Mouse (Mus musculus) lung, embryonic 14.5 days (tissue): ENCODE measurements around the gene Arid4a. TPM values are rescaled to one million over a fixed set of nuclear protein-coding genes. Genes with fewer than 3 reads are reported as not detected.
A peak's percentile ranks its signal among the peaks of the same experiment; 100 is the strongest.
"Not testable (repeated sequence)": the region's sequence is repeated elsewhere in the genome, so short reads cannot be mapped to it uniquely, and the experiment has no call there.

Experiments
- ATAC-seq: fragments of 200-750 bp; cut with Nextera tagmentation; 2 replicates; pipeline ENCODE4 v1.8.0; 2017; ENCODE audit warnings: mild to moderate bottlenecking, moderate TSS enrichment, moderate library complexity; ENCODE audit not compliant: insufficient read depth
- DNase-seq: peaks from one replicate; pipeline ENCODE4 v3.0.0-alpha.2; 2015
- H3K27ac ChIP-seq: fragments of 300-500 bp; sonication (generic); 2 replicates; pipeline ENCODE4 v1.5.1; 2014; ENCODE audit warnings: low read depth, mild to moderate bottlenecking, moderate library complexity
- H3K27me3 ChIP-seq: fragments of 300-500 bp; sonication (generic); 2 replicates; pipeline ENCODE4 v1.6.1; 2014; ENCODE audit warnings: low read length, control low read depth; ENCODE audit not compliant: insufficient read depth
- H3K36me3 ChIP-seq: fragments of 300-500 bp; sonication (generic); 2 replicates; pipeline ENCODE4 v1.6.1; 2014; ENCODE audit warnings: control low read depth; ENCODE audit not compliant: insufficient read depth
- H3K4me1 ChIP-seq: fragments of 300-500 bp; sonication (generic); 2 replicates; pipeline ENCODE4 v1.6.1; 2014; ENCODE audit warnings: antibody characterized with exemption, control low read depth; ENCODE audit not compliant: insufficient read depth
- H3K4me2 ChIP-seq: fragments of 300-500 bp; sonication (generic); 2 replicates; pipeline ENCODE4 v1.6.1; 2014; ENCODE audit warnings: mild to moderate bottlenecking
- H3K4me3 ChIP-seq: fragments of 300-500 bp; sonication (generic); 2 replicates; pipeline ENCODE4 v1.5.1; 2014; ENCODE audit warnings: low read depth, low read length
- H3K9ac ChIP-seq: fragments of 300-500 bp; sonication (generic); 2 replicates; pipeline ENCODE4 v1.6.1; 2014
- H3K9me3 ChIP-seq: fragments of 300-500 bp; sonication (generic); 2 replicates; pipeline ENCODE4 v1.6.1; 2016; ENCODE audit warnings: low read depth, low read length, control low read depth
- CTCF ChIP-seq: IDR thresholded peaks from 2 replicates; pipeline ENCODE4 v1.5.1; 2016; ENCODE audit warnings: antibody characterized with exemption, low read depth
- WGBS: fragments of 180-500 bp; shearing (Covaris S2); extraction: QIAGEN DNeasy Blood & Tissue Kit; methylation state at CpG from one replicate; pipeline ENCODE4 v1.1.7; 2014; 5-methylcytosine and 5-hydroxymethylcytosine counted together
- polyA plus RNA-seq: library from polyadenylated mRNA; unstranded; fragments of >200 nt; fragmentation: Nextera tagmentation; extraction: Ambion mirVana; gene quantifications from 2 replicates; pipeline ENCODE4 v1.2.1, GENCODE M21; 2014

The Arid4a gene
- polyA plus RNA-seq, 1 experiment from 2014 or later, result 35.9 TPM

GRCm38 (mm10) chr12:71073113-71073730 is 57.4 kb downstream of the Arid4a start:
- Histone ChIP-seq H3K4me1 (no peaks in the 10 kb centered on the region), H3K4me3 (no peak overlapping the region), H3K27me3 (no peaks in the 10 kb centered on the region), H3K36me3 (peaks cover 81% of the 10 kb centered on the region), H3K27ac (no peak overlapping the region), H3K9me3 (no peaks in the 10 kb centered on the region), H3K4me2 (no peak overlapping the region), H3K9ac (no peak overlapping the region)
- DNase-seq (peak; percentile 74), ATAC-seq (peak; percentile 73)
- peak; percentile 53 for TF ChIP-seq CTCF
- 60% methylated on average over 12 of the region's 12 CpGs for WGBS

- ATAC-seq (no peak), DNase-seq (no peak)
- H3K4me2 ChIP-seq, result no peak overlapping the region
- H3K9me3 ChIP-seq, result no peaks in the 10 kb centered on the region
- 88% methylated on average over 8 of the region's 8 CpGs for WGBS
- no peak overlapping the region for H3K27ac ChIP-seq
- H3K4me1 ChIP-seq, result no peaks in the 10 kb centered on the region
- H3K9ac ChIP-seq, result no peak overlapping the region
- H3K4me3 ChIP-seq, result no peak overlapping the region
- peaks cover 14% of the 10 kb centered on the region for H3K36me3 ChIP-seq
- H3K27me3 ChIP-seq, result no peaks in the 10 kb centered on the region
- no peak for TF ChIP-seq CTCF
Measured at GRCm38 (mm10) chr12:71086331-71086730, 70.5 kb downstream of the Arid4a start.

- not testable (repeated sequence) for H3K27ac ChIP-seq, H3K9me3 ChIP-seq, H3K4me3 ChIP-seq, H3K4me2 ChIP-seq, H3K9ac ChIP-seq, ATAC-seq, H3K27me3 ChIP-seq, DNase-seq, H3K36me3 ChIP-seq, H3K4me1 ChIP-seq
- 72% methylated on average over 4 of the region's 4 CpGs for WGBS
Measured at GRCm38 (mm10) chr12:71104275-71104674, 88.5 kb downstream of the Arid4a start.

GRCm38 (mm10) chr12:71107216-71107771 is 91.5 kb downstream of the Arid4a start:
- no peak for ATAC-seq
- Histone ChIP-seq H3K9ac (no peak overlapping the region), H3K9me3 (no peaks in the 10 kb centered on the region), H3K36me3 (no peaks in the 10 kb centered on the region), H3K27ac (no peak overlapping the region), H3K27me3 (no peaks in the 10 kb centered on the region), H3K4me2 (no peak overlapping the region), H3K4me1 (no peaks in the 10 kb centered on the region), H3K4me3 (no peak overlapping the region)
- WGBS, result 80% methylated on average over 6 of the region's 6 CpGs
- DNase-seq, result no peak
- no peak for TF ChIP-seq CTCF

- TF ChIP-seq CTCF, result peak; percentile 60
- H3K27me3 ChIP-seq, result no peaks in the 10 kb centered on the region
- DNase-seq, result peak; percentile 56
- ATAC-seq, result 0 out of 2 replicates have a peak, but pooled peaks have one; percentile 48
- H3K4me2 ChIP-seq, result peak within 1 kb of the TSS; percentile 62
- no peaks in the 10 kb centered on the region for H3K36me3 ChIP-seq
- 9% methylated on average over 32 of the region's 33 CpGs for WGBS
- H3K4me1 ChIP-seq, result peaks cover 10% of the 10 kb centered on the region
- H3K9me3 ChIP-seq, result no peaks in the 10 kb centered on the region
- H3K27ac ChIP-seq, result no peak within 1 kb of the TSS
- peak within 1 kb of the TSS; percentile 21 for H3K4me3 ChIP-seq
- no peak within 1 kb of the TSS; the same call in 1 of the 2 replicates for H3K9ac ChIP-seq
Measured at GRCm38 (mm10) chr12:71111331-71111730, 95.5 kb downstream of the Arid4a start, which contains the start of gene Tomm20l. Tomm20l (plus strand) TSS chr12:71111428.

GRCm38 (mm10) chr12:71113074-71113473 is 97.3 kb downstream of the Arid4a start:
- no peak for TF ChIP-seq CTCF
- WGBS, result 46% methylated on average over 10 of the region's 10 CpGs
- ATAC-seq, result peak; percentile 59; the same call in 1 of the 2 replicates
- Histone ChIP-seq H3K27me3 (no peaks in the 10 kb centered on the region), H3K27ac (no peak overlapping the region), H3K9me3 (no peaks in the 10 kb centered on the region), H3K4me2 (peak overlapping the region; percentile 31; the same call in 1 of the 2 replicates), H3K4me1 (peaks cover 10% of the 10 kb centered on the region), H3K9ac (no peak overlapping the region; the same call in 1 of the 2 replicates), H3K4me3 (no peak overlapping the region), H3K36me3 (no peaks in the 10 kb centered on the region)
- DNase-seq, result peak; percentile 38

- WGBS, result 30% methylated on average over 12 of the region's 12 CpGs
- Histone ChIP-seq H3K4me2 (peak overlapping the region; percentile 31; the same call in 1 of the 2 replicates), H3K27me3 (no peaks in the 10 kb centered on the region), H3K27ac (no peak overlapping the region), H3K36me3 (no peaks in the 10 kb centered on the region), H3K4me1 (peaks cover 10% of the 10 kb centered on the region), H3K9me3 (no peaks in the 10 kb centered on the region), H3K4me3 (no peak overlapping the region), H3K9ac (peak overlapping the region; percentile 26)
- peak; percentile 48; the same call in 1 of the 2 replicates for ATAC-seq
- DNase-seq, result peak; percentile 73
- no peak for TF ChIP-seq CTCF
Measured at GRCm38 (mm10) chr12:71113675-71114288, 98.0 kb downstream of the Arid4a start.
